Mouse (Mus musculus): ENCODE results near the gene Cdkl2. TPM values are rescaled to one million over a fixed set of nuclear protein-coding genes. Genes with fewer than 3 reads are reported as not detected.

Gene Cdkl2
- 19.0 and 21.9 TPM in 2 replicates for polyA plus RNA-seq (2012; rRNA removed)

DNA sequence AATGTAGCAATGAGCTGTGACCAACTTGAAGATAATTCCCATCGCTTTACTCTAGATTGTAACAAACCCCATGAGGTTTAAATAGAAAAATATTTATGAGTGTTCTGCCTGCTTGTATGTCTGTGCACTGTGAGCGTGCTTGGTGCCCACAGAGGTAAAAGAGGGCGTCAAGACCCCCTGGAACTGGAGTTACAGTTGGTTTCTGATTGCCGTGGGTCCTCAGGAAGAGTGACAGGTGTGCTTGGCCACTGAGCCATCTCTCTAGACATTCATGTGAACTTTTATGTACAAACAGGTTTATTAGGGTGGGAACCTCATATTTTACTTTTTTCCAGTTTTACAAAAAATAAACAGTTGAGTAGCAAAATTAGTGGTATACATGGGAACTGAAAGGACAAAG is at the start of gene Cdkl2:
Cdkl2 (minus strand) TSS at position 101 of the 400 bp plus-strand sequence.
- TF ChIP-seq CTCF (IDR thresholded peaks at IDR 0.05; ENCODE audit: extremely low read depth, insufficient read depth, low read length) = no peak
- TF ChIP-seq POLR2A (IDR thresholded peaks at IDR 0.05; ENCODE audit: extremely low read depth, insufficient read depth, low read length) = no peak

GRCm38 (mm10) chr5:92087469-92087868 is 43.8 kb upstream of the Cdkl2 start:
- no peaks in the 10 kb centered on the region for H3K4me1 ChIP-seq (ENCODE audit: control insufficient read depth, insufficient read depth, low read length)
- H3K4me3 ChIP-seq (ENCODE audit: insufficient read depth, low read length) = no peak overlapping the region
- H3K27ac ChIP-seq (ENCODE audit: insufficient read depth, low read length) = no peak overlapping the region
- TF ChIP-seq POLR2A (IDR thresholded peaks at IDR 0.05; ENCODE audit: extremely low read depth, insufficient read depth, low read length) (no peak), CTCF (IDR thresholded peaks at IDR 0.05; ENCODE audit: extremely low read depth, insufficient read depth, low read length) (no peak)

More for the DNA sequence above, at the start of gene Cdkl2:
- Histone ChIP-seq H3K27ac (ENCODE audit: insufficient read depth, low read length) (peak within 1 kb of the TSS; percentile 73), H3K4me1 (ENCODE audit: control insufficient read depth, insufficient read depth, low read length) (0 out of 2 replicates have a peak, but pooled peaks cover 1% of the 10 kb centered on the region), H3K4me3 (ENCODE audit: insufficient read depth, low read length) (peak within 1 kb of the TSS; percentile 70)

GRCm38 (mm10) chr5:92085821-92086550 is 42.3 kb upstream of the Cdkl2 start:
- TF ChIP-seq CTCF (IDR thresholded peaks at IDR 0.05; ENCODE audit: extremely low read depth, insufficient read depth, low read length) = no peak
- no peak for TF ChIP-seq POLR2A (IDR thresholded peaks at IDR 0.05; ENCODE audit: extremely low read depth, insufficient read depth, low read length)
- H3K27ac ChIP-seq (ENCODE audit: insufficient read depth, low read length) = no peak overlapping the region
- H3K4me3 ChIP-seq (ENCODE audit: insufficient read depth, low read length) = no peak overlapping the region
- peaks cover 2% of the 10 kb centered on the region; the same call in 1 of the 2 replicates for H3K4me1 ChIP-seq (ENCODE audit: control insufficient read depth, insufficient read depth, low read length)

DNA sequence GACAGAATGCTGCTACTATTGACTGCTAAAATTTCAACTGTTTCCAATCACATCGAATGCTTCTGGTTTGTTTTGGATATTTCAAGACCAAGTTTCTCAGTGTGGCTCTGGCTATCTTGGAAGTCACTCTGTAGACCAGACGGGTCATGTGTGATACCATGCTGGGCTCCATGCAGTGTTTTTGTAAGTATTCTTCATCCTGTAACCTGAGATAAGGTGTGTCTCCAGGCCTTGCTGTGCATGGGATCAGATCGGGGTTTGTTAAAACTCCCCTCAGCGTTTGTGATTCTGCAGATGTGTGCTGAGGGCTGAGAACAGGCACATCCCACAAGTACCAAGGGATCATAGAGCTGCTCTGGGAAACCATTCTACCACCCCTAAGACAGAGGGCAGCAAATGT is 41.6 kb upstream of the Cdkl2 start:
- peaks cover 2% of the 10 kb centered on the region; the same call in 1 of the 2 replicates for H3K4me1 ChIP-seq (ENCODE audit: control insufficient read depth, insufficient read depth, low read length)
- H3K4me3 ChIP-seq (ENCODE audit: insufficient read depth, low read length) = no peak overlapping the region
- H3K27ac ChIP-seq (ENCODE audit: insufficient read depth, low read length) = no peak overlapping the region
- TF ChIP-seq POLR2A (IDR thresholded peaks at IDR 0.05; ENCODE audit: extremely low read depth, insufficient read depth, low read length) (no peak), CTCF (IDR thresholded peaks at IDR 0.05; ENCODE audit: extremely low read depth, insufficient read depth, low read length) (no peak)

DNA sequence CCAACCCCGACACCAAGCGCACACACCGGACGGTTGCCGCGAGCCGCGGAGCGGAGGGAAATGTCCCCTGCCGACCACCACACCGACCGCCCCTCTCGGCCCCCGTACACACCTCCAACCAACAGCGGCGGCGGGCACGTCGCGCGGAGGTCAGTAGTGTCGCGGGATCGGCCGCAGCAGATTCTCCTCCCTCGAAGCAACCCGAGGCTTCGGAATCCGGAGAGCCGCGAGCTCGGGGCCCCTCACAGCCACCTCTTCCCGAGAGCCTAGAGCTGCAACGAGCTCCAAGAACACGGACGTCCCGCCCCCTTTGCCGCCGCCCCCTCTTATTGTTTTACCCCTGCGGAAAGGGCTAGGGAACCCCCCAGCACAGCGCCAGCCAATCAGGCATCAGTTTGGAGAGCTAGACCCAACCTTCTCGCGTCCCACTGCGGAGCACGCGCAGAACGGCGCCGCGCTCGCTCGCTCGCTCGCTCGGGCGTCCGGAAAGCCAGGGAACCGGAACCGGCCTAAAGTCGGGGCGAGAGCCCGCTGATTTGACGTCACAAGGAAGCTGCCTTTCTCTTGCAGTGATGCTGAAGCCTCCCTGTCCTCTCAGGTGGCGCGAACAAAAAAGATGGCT is 39.8 kb upstream of the Cdkl2 start, which contains the start of gene G3bp2:
G3bp2 (minus strand) TSS at position 303 of the 622 bp plus-strand sequence.
- TF ChIP-seq CTCF (IDR thresholded peaks at IDR 0.05; ENCODE audit: extremely low read depth, insufficient read depth, low read length) (no peak), POLR2A (IDR thresholded peaks at IDR 0.05; ENCODE audit: extremely low read depth, insufficient read depth, low read length) (peak; percentile 78)
- Histone ChIP-seq H3K4me3 (ENCODE audit: insufficient read depth, low read length) (peak within 1 kb of the TSS; percentile 79), H3K27ac (ENCODE audit: insufficient read depth, low read length) (peak within 1 kb of the TSS; percentile 94), H3K4me1 (ENCODE audit: control insufficient read depth, insufficient read depth, low read length) (peaks cover 2% of the 10 kb centered on the region; the same call in 1 of the 2 replicates)

DNA sequence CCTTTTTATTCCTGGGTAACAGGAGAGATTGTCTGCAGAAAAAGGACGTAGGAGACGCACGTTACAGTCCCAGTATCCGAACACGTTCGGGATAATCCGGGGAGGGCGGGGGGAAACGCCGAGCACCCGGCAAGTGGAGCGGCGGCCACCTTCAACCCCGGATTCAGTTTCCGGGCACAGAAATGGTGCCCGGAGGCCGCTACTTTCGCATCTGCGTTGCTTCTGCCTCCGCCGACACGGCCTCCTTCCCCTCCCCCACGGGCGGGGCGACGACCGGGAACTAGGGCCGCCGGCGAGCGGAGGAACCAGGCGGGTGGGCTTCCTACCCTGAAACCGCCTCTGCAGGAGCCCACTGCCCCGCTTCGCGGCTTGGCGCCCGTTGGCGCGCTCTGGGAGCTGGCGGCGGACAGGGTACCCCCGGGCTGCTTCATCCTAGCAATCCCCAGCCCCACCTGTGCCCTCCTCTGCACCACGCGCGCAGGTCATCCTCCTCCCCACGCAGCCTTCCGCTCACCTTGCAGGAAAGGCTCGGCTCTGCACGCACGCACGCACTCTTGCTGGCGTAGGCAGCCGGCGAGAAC is 39.2 kb upstream of the Cdkl2 start:
- Histone ChIP-seq H3K4me3 (ENCODE audit: insufficient read depth, low read length) (peak overlapping the region; percentile 79), H3K4me1 (ENCODE audit: control insufficient read depth, insufficient read depth, low read length) (peaks cover 2% of the 10 kb centered on the region; the same call in 1 of the 2 replicates), H3K27ac (ENCODE audit: insufficient read depth, low read length) (peak overlapping the region; percentile 94)
- TF ChIP-seq CTCF (IDR thresholded peaks at IDR 0.05; ENCODE audit: extremely low read depth, insufficient read depth, low read length) (no peak), POLR2A (IDR thresholded peaks at IDR 0.05; ENCODE audit: extremely low read depth, insufficient read depth, low read length) (no peak; the same call in 1 of the 2 replicates)

DNA sequence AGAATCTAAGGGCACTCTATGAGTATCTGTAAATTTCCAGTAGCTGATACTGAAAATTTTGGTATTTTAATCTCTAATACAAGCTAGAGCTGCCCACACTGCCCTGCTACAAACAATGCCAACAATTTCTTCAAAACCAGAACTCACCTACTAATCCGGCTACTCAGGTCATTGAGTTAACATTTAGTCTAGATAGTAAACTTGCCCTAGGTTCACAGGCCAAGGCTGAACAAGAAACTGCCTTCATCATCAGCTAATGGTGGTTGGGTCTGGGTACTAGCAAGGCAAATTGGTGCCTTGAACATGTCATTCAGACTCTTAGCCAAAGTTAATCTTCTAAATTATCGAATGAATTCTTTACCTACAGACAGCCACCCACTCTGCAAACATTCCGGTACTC is 37.6 kb upstream of the Cdkl2 start:
- Histone ChIP-seq H3K4me3 (ENCODE audit: insufficient read depth, low read length) (no peak overlapping the region), H3K4me1 (ENCODE audit: control insufficient read depth, insufficient read depth, low read length) (peaks cover 2% of the 10 kb centered on the region; the same call in 1 of the 2 replicates), H3K27ac (ENCODE audit: insufficient read depth, low read length) (no peak overlapping the region)
- TF ChIP-seq POLR2A (IDR thresholded peaks at IDR 0.05; ENCODE audit: extremely low read depth, insufficient read depth, low read length) = no peak
- no peak for TF ChIP-seq CTCF (IDR thresholded peaks at IDR 0.05; ENCODE audit: extremely low read depth, insufficient read depth, low read length)

DNA sequence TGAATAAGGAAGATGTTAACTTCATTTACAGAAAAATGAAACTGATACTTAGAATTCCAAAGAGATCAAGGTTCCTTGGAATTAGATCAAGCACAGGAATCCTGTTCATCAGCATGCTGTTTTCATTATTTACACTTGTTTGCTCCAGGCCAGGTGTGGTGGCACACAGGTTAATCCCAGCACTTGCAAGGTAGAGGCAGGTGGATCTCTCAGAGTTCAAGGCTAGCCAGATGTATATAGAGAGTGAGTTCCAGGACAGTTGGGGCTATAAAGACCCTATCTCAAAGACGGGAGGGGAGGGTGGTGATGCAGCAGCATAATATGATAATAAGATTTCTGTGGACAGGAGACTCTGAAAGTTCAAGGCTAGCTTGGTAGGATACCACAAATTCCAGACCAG is 36.7 kb upstream of the Cdkl2 start:
- Histone ChIP-seq H3K27ac (ENCODE audit: insufficient read depth, low read length) (no peak overlapping the region), H3K4me1 (ENCODE audit: control insufficient read depth, insufficient read depth, low read length) (peaks cover 2% of the 10 kb centered on the region; the same call in 1 of the 2 replicates), H3K4me3 (ENCODE audit: insufficient read depth, low read length) (no peak overlapping the region)
- no peak for TF ChIP-seq POLR2A (IDR thresholded peaks at IDR 0.05; ENCODE audit: extremely low read depth, insufficient read depth, low read length)
- TF ChIP-seq CTCF (IDR thresholded peaks at IDR 0.05; ENCODE audit: extremely low read depth, insufficient read depth, low read length) = no peak

DNA sequence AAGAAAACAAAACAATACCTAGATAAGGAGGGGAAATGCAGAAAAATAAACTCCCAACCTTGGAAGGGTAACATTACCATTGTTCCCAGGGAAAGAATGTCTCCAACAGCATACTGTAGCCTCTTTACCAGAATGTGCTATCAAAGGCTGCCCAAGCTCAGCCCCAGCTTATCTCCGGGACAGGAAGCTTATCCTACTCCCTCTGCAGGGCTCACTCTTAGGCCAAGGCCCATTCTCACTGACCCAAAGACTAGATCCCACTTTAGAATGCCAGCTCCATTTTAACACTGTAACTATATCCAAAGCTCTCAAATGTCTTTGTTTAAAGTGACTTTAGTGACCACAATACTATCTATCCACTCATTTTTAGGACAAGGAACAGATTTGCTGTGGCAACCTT is 35.6 kb upstream of the Cdkl2 start:
- H3K4me1 ChIP-seq (ENCODE audit: control insufficient read depth, insufficient read depth, low read length) = peaks cover 2% of the 10 kb centered on the region; the same call in 1 of the 2 replicates
- H3K27ac ChIP-seq (ENCODE audit: insufficient read depth, low read length) = no peak overlapping the region
- TF ChIP-seq POLR2A (IDR thresholded peaks at IDR 0.05; ENCODE audit: extremely low read depth, insufficient read depth, low read length) (no peak), CTCF (IDR thresholded peaks at IDR 0.05; ENCODE audit: extremely low read depth, insufficient read depth, low read length) (no peak)
- H3K4me3 ChIP-seq (ENCODE audit: insufficient read depth, low read length) = no peak overlapping the region
